20 mouse cellular contexts compared by ENCODE assay signal in the genomic region with DNA sequence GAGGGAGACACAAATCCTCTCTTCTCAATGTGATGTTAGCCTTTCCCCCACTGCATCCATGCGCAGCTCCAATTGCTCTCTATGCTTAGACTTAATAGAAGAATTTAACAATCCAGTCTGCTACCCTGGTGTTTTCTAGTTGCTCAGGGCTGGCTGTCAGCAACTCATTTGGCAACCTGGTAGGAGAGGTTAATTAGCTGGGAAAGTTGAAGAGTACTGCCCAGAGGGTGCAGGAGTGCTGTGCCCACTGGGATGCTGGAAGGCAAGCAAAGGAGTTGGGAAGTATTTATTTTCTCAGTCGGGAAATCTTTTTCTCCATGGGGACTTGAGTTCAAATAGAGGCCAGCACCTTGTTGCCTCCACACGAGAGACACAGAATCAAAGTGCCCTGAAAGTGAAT.
A peak's percentile ranks its signal among the peaks of the same experiment; 100 is the strongest.
DNase-seq lines count a peak whose midpoint lies in the region; ATAC-seq and TF ChIP-seq lines count a peak whose summit lies in the region.
"Had no signal": no experiment of that assay in that cellular context is flagged by ENCODE, and none has a peak within 500 bp of the region (broad histone marks: within the 10 kb centered on the region; RNA-seq: fewer than 3 reads in every experiment).

No protein-coding gene starts in this region.

- no peaks in the 10 kb centered on the region for H3K36me3 ChIP-seq in embryonic facial prominence, embryonic 14.5 days (ENCODE audit: control insufficient read depth, insufficient read depth, low read length)
- H3K36me3 ChIP-seq in kidney, embryonic 15.5 days = no peaks in the 10 kb centered on the region
- H3K36me3 ChIP-seq: embryonic facial prominence, embryonic 13.5 days; heart, embryonic 15.5 days; hindbrain, embryonic 13.5 days had no signal

- peak; percentile 6 for DNase-seq in cerebellum, adult 11-12 months
- no peak for DNase-seq in cerebellum, postnatal 25 days
- no peak for DNase-seq in frontal cortex, postnatal 25 days (ENCODE audit: low spot score in 2 of 2)
- peak; percentile 38 for DNase-seq in Patski (ENCODE audit: low read depth, low spot score)
- peak; percentile 14 for DNase-seq in embryonic facial prominence, embryonic 14.5 days (ENCODE audit: low spot score)
- DNase-seq in spleen, postnatal 4 days (ENCODE audit: low spot score in 2 of 2) = no peak
- DNase-seq: adrenal gland, adult 8-10 months; adrenal gland, postnatal 36 days; gastrocnemius, postnatal 14 days; heart, adult 2 months; heart, postnatal 14 days; kidney, adult 11 months had no signal

- H3K4me2 ChIP-seq in embryonic facial prominence, embryonic 14.5 days (ENCODE audit: low read depth, low read length) = no peak overlapping the region
- H3K4me2 ChIP-seq in kidney, embryonic 15.5 days = no peak overlapping the region
- H3K4me2 ChIP-seq: embryonic facial prominence, embryonic 13.5 days; heart, embryonic 11.5 days; heart, embryonic 15.5 days; hindbrain, embryonic 13.5 days had no signal

- H3K4me3 ChIP-seq in embryonic facial prominence, embryonic 14.5 days (ENCODE audit: low read depth, low read length) = no peak overlapping the region
- H3K4me3 ChIP-seq in kidney, embryonic 15.5 days (replicated peaks) = no peak overlapping the region
- H3K4me3 ChIP-seq: embryonic facial prominence, embryonic 13.5 days; heart, adult 2 months; heart, embryonic 15.5 days; hindbrain, embryonic 13.5 days had no signal

- POLR2A ChIA-PET in Patski (lab: Charles Lee) = no interaction called here

- no peak overlapping the region for H3K9ac ChIP-seq in embryonic facial prominence, embryonic 14.5 days (ENCODE audit: low read depth, low read length)
- no peak overlapping the region for H3K9ac ChIP-seq in kidney, embryonic 15.5 days
- H3K9ac ChIP-seq: embryonic facial prominence, embryonic 13.5 days; heart, embryonic 15.5 days; hindbrain, embryonic 13.5 days had no signal

- H3K27me3 ChIP-seq in Patski = no peaks in the 10 kb centered on the region
- no peaks in the 10 kb centered on the region for H3K27me3 ChIP-seq in embryonic facial prominence, embryonic 14.5 days (replicated peaks; ENCODE audit: control insufficient read depth, insufficient read depth, low read length)
- H3K27me3 ChIP-seq in kidney, embryonic 15.5 days = no peaks in the 10 kb centered on the region
- H3K27me3 ChIP-seq: embryonic facial prominence, embryonic 13.5 days; heart, embryonic 15.5 days; hindbrain, embryonic 13.5 days had no signal

- CTCF ChIA-PET in Patski (lab: Charles Lee) = interaction anchor here (1.0 kb wide), 1 partner anchor 18 kb away, joined by 3 read pairs; no protein-coding TSS in a partner anchor

- TF ChIP-seq CTCF in Patski (IDR thresholded peaks at IDR 0.05) = no peak

- no peaks in the 10 kb centered on the region for H3K9me3 ChIP-seq in embryonic facial prominence, embryonic 14.5 days (ENCODE audit: control insufficient read depth, low read length)
- H3K9me3 ChIP-seq in kidney, embryonic 15.5 days (replicated peaks) = no peaks in the 10 kb centered on the region
- H3K9me3 ChIP-seq: embryonic facial prominence, embryonic 13.5 days; heart, embryonic 15.5 days; hindbrain, embryonic 13.5 days had no signal

- no peak overlapping the region for H3K27ac ChIP-seq in embryonic facial prominence, embryonic 14.5 days (replicated peaks; ENCODE audit: low read depth, low read length)
- no peak overlapping the region for H3K27ac ChIP-seq in kidney, embryonic 15.5 days
- H3K27ac ChIP-seq: embryonic facial prominence, embryonic 13.5 days; heart, adult 2 months; heart, embryonic 15.5 days; hindbrain, embryonic 13.5 days; hindbrain, postnatal 0 days had no signal

- 21% methylated on average over 3 of the region's 3 CpGs for WGBS in embryonic facial prominence, embryonic 14.5 days
- 45% methylated on average over 3 of the region's 3 CpGs for WGBS in kidney, embryonic 15.5 days

- 0 out of 2 replicates have a peak, but pooled peaks cover 9% of the 10 kb centered on the region for H3K4me1 ChIP-seq in embryonic facial prominence, embryonic 14.5 days (ENCODE audit: control insufficient read depth, insufficient read depth, low read length)
- no peaks in the 10 kb centered on the region for H3K4me1 ChIP-seq in kidney, embryonic 15.5 days
- H3K4me1 ChIP-seq: heart, embryonic 15.5 days had no signal

- ATAC-seq in frontal cortex, adult (ENCODE audit: low TSS enrichment) = peak; percentile 28; the same call in 1 of the 2 replicates
- peak; percentile 81 for ATAC-seq in Patski
- peak; percentile 63; the same call in 1 of the 2 replicates for ATAC-seq in embryonic facial prominence, embryonic 14.5 days (ENCODE audit: low read depth)
- no peak for ATAC-seq in kidney, embryonic 15.5 days (replicated peaks; ENCODE audit: low FRiP score)
- ATAC-seq: forebrain, embryonic 14.5 days; hindbrain, postnatal 0 days had no signal

- in situ Hi-C loops in Patski (cut with MboI; ENCODE audit: low pct_unique_long_range_greater_than_20kb) = no loop called here

Comparison
In these comparisons a context has a peak if more than half of its experiments do, and no peak if none do; other contexts are left out.
1. DNase-seq: peak in cerebellum, adult 11-12 months (single experiment), Patski (single experiment) and embryonic facial prominence, embryonic 14.5 days (single experiment); none in cerebellum, postnatal 25 days (0 of 2), frontal cortex, postnatal 25 days (0 of 2) and spleen, postnatal 4 days (0 of 2).